In the genomic region with DNA sequence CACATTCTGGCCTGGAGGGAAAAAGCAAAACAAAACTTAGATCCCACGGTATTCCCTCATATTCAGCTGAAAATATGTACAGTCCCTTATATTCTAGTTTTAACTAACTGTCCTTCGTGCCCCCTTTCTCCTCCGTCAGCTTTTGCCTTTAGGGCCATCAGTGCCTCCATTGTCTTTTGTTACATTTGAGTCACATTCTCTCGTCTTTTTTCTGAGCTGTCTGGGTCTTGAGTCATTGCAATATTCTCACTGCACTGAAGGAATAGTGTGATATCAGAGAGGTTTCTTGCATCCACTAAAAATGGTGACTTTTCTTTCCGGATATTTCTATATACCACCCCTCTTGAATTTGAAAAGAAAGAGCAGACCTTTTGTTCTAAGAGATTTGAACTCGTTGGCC, we compare ENCODE assay signal across 11 mouse cellular contexts. TPM values are rescaled to one million over a fixed set of nuclear protein-coding genes. Genes with fewer than 3 reads are reported as not detected.
A peak's percentile ranks its signal among the peaks of the same experiment; 100 is the strongest.
DNase-seq lines count a peak whose midpoint lies in the region; ATAC-seq lines count a peak whose summit lies in the region.
"Had no signal": no experiment of that assay in that cellular context is flagged by ENCODE, and none has a peak within 500 bp of the region (broad histone marks: within the 10 kb centered on the region; RNA-seq: fewer than 3 reads in every experiment).

No protein-coding gene starts in this region.

- H3K4me1 ChIP-seq in forebrain, embryonic 11.5 days (replicated peaks; ENCODE audit: control insufficient read depth, insufficient read depth, low read length), result peaks cover 13% of the 10 kb centered on the region
- peaks cover 30% of the 10 kb centered on the region for H3K4me1 ChIP-seq in limb, embryonic 12.5 days (replicated peaks)

- no peaks in the 10 kb centered on the region for H3K36me3 ChIP-seq in forebrain, embryonic 11.5 days (ENCODE audit: control insufficient read depth, insufficient read depth, low read length)
- H3K36me3 ChIP-seq in limb, embryonic 12.5 days, result no peaks in the 10 kb centered on the region

- no peaks in the 10 kb centered on the region for H3K27me3 ChIP-seq in forebrain, embryonic 11.5 days (ENCODE audit: control insufficient read depth, insufficient read depth, low read length)
- H3K27me3 ChIP-seq in limb, embryonic 12.5 days, result no peaks in the 10 kb centered on the region

- no peak overlapping the region for H3K4me3 ChIP-seq in forebrain, embryonic 11.5 days (ENCODE audit: low read depth, low read length)
- peak overlapping the region; percentile 88; the same call in 1 of the 2 replicates for H3K4me3 ChIP-seq in limb, embryonic 12.5 days (replicated peaks)

- peak overlapping the region; percentile 21; the same call in 1 of the 2 replicates for H3K9ac ChIP-seq in forebrain, embryonic 11.5 days (ENCODE audit: low read length)
- H3K9ac ChIP-seq in limb, embryonic 12.5 days (replicated peaks), result no peak overlapping the region

- no peak overlapping the region for H3K27ac ChIP-seq in forebrain, embryonic 11.5 days (ENCODE audit: low read depth, low read length)
- H3K27ac ChIP-seq in limb, embryonic 12.5 days, result no peak overlapping the region

- WGBS in forebrain, embryonic 11.5 days, result 37% methylated on average over 6 of the region's 6 CpGs
- WGBS in limb, embryonic 12.5 days, result 63% methylated on average over 6 of the region's 6 CpGs

- intact Hi-C loops in heart, postnatal 36 days (cut with DNase I), result no loop called here

- H3K4me2 ChIP-seq in forebrain, embryonic 11.5 days (ENCODE audit: low read depth, low read length, severe bottlenecking), result peak overlapping the region; percentile 72; the same call in 1 of the 2 replicates
- peak overlapping the region; percentile 65 for H3K4me2 ChIP-seq in limb, embryonic 12.5 days

- no peak for ATAC-seq in forebrain, embryonic 11.5 days (replicated peaks; ENCODE audit: low FRiP score)
- no peak for ATAC-seq in limb, embryonic 12.5 days (ENCODE audit: insufficient number of reproducible peaks, insufficient read depth, low FRiP score, low TSS enrichment, low read depth)

- no peaks in the 10 kb centered on the region for H3K9me3 ChIP-seq in forebrain, embryonic 11.5 days (ENCODE audit: control insufficient read depth, low read length)
- no peaks in the 10 kb centered on the region for H3K9me3 ChIP-seq in limb, embryonic 12.5 days

- peak; percentile 33 for DNase-seq in heart, adult 11 months
- DNase-seq in heart, postnatal 36 days, result no peak
- peak; percentile 11 for DNase-seq in 3134 (ENCODE audit: extremely low read depth, insufficient read length, low spot score)
- DNase-seq in forebrain, embryonic 11.5 days (ENCODE audit: low spot score), result no peak
- DNase-seq in yolk sac, embryonic 10.5 days (ENCODE audit: low spot score), result no peak
- DNase-seq in adrenal gland, postnatal 25 days, result no peak
- DNase-seq in urinary bladder, adult 2 months (ENCODE audit: low spot score), result no peak
- DNase-seq: B cell, adult 2 months had no signal

RNA-seq across cellular contexts. Expression of a gene that starts 0.6 kb away (rescaled TPM):
- 10 to 100 TPM; 60.5 to 71.4 TPM for total RNA-seq in heart, postnatal 36 days (2021)
- polyA plus RNA-seq in forebrain, embryonic 11.5 days (2014; fragmentation: Nextera tagmentation; extraction: Ambion mirVana), result 56.0 and 60.4 TPM in 2 replicates
- polyA plus RNA-seq in limb, embryonic 12.5 days (2016; fragmentation: Nextera tagmentation; extraction: Ambion mirVana), result 67.4 and 74.3 TPM in 2 replicates
- total RNA-seq in adrenal gland, postnatal 25 days (2021), result 64.7 and 73.0 TPM in 2 replicates
- 47.7 and 56.2 TPM in 2 replicates for polyA plus RNA-seq in urinary bladder, adult 2 months (2012; rRNA removed)

RNA-seq across cellular contexts. Expression of a gene that starts 18.8 kb away (rescaled TPM):
- total RNA-seq in heart, postnatal 36 days (2021), result not detected
- not detected in 2 replicates for polyA plus RNA-seq in forebrain, embryonic 11.5 days (2014; fragmentation: Nextera tagmentation; extraction: Ambion mirVana)
- polyA plus RNA-seq in limb, embryonic 12.5 days (2016; fragmentation: Nextera tagmentation; extraction: Ambion mirVana), result not detected in 2 replicates
- total RNA-seq in adrenal gland, postnatal 25 days (2021), result not detected in 2 replicates
- 0.08 TPM in 1 of 2 replicates, not detected in the other for polyA plus RNA-seq in urinary bladder, adult 2 months (2012; rRNA removed)
- total RNA-seq: layer of hippocampus, postnatal 25 days had no signal
- polyA plus RNA-seq: neural tube, embryonic 14.5 days had no signal

Comparison
In these comparisons a context has a peak if more than half of its experiments do, and no peak if none do; other contexts are left out.
1. DNase-seq: peak in heart, adult 11 months (single experiment) and 3134 (single experiment); none in heart, postnatal 36 days (0 of 2), forebrain, embryonic 11.5 days (single experiment), yolk sac, embryonic 10.5 days (single experiment), adrenal gland, postnatal 25 days (single experiment) and urinary bladder, adult 2 months (single experiment).